Mouse (Mus musculus) right cerebral cortex, adult 18-20 months (tissue): ENCODE measurements around the gene Olfr1393.
"Not testable (repeated sequence)": the region's sequence is repeated elsewhere in the genome, so short reads cannot be mapped to it uniquely, and the experiment has no call there.

ENCODE experiments used
- DNase-seq: peaks from one replicate; pipeline ENCODE4 v3.0.0; 2022; ENCODE audit warnings: mixed read lengths

Olfr1393 gene

DNA sequence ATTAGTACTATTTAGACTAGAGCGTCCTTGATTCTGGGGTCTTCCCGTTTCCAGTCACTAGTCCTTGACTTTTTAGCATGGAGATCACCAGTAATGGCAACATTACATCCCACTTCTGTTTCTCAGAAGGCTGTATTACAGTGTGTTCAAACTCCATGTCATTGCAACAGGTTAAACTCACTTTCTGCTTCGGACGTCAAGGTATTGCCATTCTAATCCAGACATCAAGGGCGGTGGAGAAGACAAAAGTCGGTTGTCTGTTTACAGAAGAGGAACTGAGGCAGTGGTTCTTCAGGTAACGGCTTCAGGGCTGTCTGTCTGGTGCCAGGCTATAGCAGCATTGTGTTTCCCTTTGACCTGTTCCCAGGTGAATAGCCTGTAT lies 26.7 kb upstream of the Olfr1393 start:
- DNase-seq = no peak

DNA sequence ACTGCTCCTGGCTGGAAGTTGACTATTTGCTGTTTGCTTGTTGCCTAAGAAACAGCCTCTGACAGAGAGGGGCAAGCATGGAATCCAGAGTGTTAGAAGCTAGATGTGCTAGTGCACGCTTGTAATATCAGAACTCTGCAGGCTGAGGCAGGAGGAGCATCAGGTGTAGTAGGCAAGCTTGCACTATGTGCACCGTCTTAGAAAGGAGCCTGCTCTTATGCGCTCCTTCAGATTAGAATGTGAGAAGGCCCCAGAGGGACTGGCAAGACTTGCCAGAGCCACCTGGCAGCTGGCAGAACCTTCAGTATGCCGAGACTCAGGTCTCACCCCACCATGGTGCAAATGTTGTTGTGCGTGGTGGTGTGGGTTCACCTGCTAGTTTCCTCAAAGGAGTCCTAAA lies 26.1 kb upstream of the Olfr1393 start:
- DNase-seq = no peak

DNA sequence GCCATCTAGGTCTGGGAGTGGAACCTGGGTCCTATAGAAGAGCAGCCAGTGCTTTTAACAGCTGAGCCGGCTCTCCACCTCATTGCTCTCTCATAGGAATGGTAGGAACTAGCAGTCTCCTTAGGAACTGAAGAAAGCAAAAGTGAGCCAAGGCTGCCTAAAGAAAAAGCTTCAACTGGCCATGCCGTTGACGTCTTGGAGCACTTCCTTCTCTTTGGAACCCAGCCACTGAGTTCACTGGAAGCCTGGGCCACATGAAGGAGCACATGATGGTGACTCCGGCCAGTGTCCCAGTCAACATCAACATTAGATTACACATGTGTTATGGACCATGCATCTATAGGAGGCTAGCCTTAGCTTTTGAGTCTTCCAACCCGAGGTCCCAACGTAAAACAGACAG lies 25.1 kb upstream of the Olfr1393 start:
- DNase-seq = no peak

DNA sequence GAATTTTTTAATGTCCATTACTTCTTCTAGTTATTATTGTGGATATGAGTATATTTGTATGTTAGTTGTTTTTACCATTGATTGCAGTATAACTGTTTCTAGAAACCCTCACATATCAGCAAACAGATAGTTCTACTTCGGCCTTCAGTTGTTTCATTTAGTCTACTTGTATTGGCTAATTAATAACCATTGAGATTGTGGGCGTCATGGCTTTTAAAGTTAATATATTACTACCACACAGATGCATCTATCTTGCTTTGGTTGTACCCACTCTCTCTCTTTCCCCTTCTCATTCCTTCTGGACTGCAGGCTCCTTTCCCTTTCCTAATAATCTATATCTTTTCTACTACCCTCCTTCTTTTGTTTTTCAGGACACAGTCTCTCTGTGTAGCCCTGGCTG lies 18.8 kb upstream of the Olfr1393 start:
- no peak for DNase-seq

DNA sequence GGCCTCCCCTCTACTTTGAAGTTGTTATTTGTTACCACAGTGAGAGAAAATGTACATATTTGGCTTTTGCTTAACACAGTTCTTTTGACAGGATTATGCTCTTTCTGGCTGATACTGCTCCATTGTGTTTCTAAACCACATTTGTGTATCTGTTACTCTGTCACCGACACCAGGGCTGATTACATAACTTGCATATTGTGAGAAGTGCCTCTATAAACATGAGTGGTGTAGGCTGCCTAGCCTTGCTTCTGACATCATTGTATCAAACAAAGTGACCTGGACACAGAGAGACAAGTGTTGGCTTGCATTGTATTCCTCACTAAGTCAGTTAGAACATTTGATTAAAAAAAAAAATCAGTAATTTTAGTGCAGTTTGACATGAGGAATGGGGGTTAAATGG lies 18.3 kb upstream of the Olfr1393 start:
- DNase-seq = no peak

DNA sequence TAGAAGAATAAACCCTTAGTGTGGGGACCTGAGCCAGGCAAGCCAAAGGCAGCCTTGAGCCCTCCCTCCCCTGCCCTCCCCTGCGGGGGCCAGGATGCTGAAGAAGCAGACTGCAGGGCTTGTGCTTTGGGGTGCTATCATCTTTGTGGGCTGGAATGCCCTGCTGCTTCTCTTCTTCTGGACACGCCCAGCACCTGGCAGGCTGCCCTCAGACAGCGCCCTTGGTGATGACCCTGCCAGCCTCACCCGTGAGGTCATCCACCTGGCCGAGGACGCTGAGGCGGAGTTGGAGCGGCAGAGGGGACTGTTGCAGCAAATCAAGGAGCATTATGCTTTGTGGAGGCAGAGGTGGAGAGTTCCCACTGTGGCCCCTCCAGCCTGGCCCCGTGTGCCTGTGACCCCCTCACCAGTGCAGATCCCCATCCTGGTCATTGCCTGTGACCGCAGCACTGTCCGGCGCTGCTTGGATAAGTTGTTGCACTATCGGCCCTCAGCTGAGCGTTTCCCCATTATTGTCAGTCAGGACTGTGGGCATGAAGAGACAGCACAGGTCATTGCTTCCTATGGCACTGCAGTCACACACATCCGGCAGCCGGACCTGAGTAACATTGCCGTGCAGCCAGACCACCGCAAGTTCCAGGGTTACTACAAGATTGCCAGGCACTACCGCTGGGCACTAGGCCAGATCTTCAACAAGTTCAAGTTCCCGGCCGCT lies 17.3 kb upstream of the Olfr1393 start:
- DNase-seq = no peak

DNA sequence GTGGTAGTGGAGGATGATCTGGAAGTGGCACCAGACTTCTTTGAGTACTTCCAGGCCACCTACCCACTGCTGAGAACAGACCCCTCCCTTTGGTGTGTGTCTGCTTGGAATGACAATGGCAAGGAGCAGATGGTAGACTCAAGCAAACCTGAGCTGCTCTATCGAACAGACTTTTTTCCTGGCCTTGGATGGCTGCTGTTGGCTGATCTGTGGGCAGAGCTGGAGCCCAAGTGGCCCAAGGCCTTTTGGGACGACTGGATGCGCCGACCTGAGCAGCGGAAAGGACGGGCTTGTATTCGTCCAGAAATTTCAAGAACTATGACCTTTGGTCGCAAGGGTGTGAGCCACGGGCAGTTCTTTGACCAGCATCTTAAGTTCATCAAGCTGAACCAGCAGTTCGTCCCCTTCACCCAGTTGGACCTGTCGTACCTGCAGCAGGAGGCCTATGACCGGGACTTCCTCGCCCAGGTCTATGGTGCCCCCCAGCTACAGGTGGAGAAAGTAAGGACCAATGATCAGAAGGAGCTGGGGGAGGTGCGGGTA lies 16.7 kb upstream of the Olfr1393 start:
- DNase-seq = no peak

DNA sequence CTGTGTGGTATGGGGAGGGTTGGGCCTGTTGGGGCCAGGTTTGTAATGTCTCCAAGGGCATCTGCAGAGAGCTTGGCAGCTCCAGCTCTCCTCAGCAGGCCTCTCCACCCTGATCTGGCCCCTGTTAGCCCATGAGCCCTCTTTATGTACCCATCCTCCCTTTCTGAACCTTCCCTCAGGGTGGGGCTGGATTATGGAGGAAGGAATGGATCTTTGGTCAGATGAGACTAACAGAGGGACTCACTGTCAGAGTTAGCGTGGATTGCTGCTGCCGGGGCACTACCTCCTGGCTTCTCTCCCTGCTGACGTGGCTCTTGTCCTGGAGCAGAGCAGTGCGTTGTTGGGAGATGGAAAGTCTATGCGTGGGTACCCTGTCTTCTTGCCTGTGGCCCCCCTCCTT lies 15.8 kb upstream of the Olfr1393 start:
- no peak for DNase-seq

DNA sequence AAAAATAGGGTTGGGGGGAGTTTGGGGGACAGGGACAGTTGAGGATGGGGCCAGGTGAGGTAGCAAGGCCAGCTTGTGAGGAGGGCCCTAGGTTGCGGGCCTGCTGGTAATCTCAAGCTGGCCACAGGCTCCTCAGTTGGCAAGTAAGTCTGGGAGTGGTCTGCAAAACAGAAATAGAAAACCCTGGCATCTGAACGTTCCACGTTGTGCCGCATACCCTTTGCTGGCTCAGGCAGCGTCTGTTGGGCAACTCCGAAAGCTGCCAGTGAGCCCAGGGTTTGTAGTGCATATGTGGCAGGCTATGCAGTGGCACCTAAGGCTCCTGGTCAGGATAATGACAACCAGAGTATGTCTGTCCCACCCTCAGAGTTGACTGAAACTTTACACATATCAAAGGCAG lies 15.0 kb upstream of the Olfr1393 start:
- no peak for DNase-seq

DNA sequence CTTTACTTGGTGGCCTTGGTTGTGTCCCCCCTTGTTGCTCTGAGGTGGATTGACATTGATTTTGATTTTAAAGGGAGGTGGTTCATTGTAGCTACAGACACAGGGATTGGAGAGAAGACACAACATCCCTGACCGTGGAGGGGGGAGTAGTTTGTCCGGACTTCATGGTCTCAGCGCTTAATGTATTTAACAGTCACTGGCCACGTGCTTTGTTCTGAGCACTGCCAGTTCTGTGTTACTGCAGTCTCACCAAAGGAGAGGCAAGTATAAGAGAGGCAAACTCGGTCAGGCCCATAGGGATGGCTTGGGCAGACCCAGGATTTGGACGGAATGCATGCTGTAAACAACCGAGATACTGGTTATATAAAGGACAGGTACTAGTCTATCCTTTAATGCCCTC lies 14.0 kb upstream of the Olfr1393 start:
- DNase-seq = no peak

DNA sequence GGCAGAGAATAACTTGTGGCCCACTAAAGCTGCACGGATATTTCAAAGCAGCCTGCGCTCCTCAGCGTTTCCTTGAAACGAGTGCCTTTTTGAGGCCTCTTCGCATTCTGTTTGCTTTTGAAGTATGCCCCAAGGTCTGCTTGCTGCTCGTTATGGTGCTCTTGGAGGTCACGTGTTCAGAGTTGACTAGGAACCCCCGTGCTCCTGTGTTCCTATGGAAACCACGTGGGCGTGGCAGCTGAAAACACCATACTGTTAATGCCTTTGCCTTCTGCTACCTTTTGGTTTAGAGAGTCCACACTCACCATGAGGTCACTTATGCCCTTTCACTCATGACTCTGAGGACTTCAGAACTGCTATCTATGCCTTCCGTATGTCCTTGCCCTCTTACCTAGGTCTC lies 13.5 kb upstream of the Olfr1393 start:
- no peak for DNase-seq

DNA sequence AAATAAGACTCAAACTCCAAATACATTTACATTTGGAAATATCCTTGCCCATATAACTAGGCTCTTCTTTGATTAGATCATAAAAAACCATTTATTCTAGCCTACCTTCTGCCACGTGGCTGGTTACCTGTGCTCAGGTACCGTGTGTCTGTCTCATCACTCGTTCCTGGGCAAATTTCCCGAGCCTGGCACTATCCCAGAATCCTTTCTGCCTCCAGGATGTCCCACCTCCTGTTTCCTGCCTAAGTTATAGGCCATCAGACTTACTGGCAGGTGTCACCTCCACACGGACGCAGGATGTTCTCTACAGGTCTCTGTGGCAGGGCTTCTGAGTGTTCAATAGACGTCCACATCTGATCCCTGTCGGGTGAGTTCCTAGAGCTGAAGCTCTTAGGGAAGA lies 13.0 kb upstream of the Olfr1393 start:
- DNase-seq = no peak

DNA sequence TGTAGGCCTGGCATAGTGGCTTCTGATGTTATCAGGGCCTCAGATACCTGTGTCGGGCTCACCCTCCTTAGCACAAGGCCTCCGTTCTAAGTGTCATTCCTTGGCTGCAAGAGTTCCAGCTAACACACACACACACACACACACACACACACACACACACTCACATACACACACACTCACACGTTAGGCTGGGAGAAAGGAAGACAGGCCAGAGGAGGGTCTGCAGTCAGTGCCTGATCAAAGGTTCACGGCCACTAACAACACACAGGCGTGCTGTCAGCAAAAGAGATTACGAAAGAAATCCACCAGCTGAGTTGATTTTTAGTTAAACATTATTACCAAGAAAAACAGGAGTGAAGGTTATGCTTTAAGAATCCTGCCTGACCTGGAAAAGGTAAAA lies 11.4 kb upstream of the Olfr1393 start:
- no peak for DNase-seq

DNA sequence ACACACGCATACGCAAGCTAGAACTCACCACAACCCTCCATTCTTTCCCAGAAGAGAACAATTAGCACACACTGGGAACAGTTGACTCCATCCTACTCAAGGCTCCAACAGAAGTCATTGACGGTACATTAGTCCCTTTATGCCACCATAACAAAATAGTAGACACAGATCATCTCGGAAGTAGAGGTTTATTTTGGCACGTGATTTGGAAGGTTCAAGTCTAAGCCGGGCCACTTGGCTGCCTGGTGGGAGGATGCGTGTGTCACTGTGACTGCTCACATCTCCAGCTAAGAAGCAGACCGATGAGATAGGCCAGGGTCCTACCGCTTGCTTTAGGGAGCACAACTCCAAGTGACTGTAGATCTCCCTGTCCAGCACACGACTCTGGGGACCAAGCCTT lies 10.8 kb upstream of the Olfr1393 start:
- DNase-seq = no peak

DNA sequence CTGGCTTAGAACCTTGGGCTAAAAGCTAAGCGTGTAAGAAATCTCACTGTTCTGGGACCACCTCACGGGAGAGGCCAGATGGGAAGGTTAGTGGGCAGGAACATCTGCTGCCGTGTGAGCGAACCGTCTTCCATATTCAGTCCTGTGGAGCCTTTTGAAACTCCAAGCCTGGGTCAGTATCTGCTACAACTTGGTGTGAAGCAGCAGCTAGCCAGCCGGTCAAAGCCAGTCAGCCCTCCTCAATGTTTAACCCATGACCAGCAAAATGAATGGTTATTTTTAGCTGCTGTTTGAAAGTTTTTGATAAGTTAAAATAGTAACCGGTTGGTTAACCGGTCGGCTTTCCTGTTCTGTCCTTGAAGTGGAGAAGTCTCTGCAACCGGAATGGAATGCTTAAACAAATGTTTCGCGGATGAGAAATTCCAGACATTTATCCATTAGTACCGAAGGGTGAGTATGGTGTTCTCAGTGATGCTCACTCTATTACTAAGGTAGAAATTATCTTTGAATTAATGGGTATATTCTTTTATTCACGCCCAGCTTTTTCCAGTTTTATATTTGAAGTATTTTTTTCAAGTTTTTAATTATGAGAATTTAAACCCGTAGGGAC lies 10.0 kb upstream of the Olfr1393 start:
- DNase-seq = no peak

DNA sequence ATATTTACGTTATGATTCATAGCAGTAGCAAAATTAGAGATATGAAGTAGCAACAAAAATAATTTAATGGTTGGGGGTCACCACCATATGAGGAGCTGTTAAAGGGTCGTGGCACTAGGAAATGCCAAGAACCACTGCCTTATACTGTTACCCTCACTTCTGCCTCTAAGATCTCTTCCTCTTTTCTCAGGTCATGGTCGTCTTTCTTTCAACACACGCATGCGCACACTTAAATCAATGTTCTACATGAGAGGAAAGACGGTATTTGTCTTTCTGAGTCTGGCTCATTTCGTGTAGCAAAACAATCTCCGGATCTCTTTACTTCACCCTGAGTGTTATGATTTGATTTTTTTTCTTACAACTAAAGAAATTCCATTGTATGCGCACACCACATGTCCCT lies 8.3 kb upstream of the Olfr1393 start:
- DNase-seq = no peak

DNA sequence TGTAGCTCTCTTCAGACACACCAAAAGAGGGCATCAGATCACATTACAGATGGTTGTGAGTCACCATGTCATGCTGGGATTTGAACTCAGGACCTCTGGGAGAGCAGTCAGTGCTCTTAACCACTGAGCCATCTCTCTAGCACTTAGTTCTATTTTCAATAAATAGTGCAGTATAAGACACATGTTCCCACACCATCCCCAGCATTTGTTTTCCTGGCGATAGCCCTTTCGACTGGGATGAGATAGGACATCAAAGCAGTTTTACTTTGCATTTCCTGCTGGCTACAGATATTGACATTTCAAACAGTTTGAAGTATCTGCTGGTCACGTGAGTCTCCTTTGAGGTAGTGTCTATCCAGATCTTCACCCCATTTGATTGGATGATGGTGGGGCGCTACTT lies 7.7 kb upstream of the Olfr1393 start:
- no peak for DNase-seq

DNA sequence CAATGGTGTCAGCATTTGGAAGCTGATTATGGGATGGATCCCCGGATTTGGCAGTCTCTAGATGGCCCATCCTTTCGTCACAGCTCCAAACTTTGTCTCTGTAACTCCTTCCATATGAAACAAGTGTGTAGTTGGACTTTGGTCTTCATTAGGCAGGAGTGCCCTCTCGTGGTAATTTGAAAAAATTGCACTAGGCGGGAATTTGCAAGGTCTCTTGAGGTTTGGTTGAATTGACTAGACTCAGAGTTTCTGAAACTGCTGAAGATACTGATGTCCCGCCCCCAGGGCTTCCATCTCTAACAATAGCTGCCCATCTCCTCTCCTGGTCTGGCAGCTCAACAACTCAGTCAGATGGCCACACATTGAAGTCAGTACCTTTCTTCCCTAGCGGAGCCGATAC lies 6.8 kb upstream of the Olfr1393 start:
- peak; percentile 44 for DNase-seq

DNA sequence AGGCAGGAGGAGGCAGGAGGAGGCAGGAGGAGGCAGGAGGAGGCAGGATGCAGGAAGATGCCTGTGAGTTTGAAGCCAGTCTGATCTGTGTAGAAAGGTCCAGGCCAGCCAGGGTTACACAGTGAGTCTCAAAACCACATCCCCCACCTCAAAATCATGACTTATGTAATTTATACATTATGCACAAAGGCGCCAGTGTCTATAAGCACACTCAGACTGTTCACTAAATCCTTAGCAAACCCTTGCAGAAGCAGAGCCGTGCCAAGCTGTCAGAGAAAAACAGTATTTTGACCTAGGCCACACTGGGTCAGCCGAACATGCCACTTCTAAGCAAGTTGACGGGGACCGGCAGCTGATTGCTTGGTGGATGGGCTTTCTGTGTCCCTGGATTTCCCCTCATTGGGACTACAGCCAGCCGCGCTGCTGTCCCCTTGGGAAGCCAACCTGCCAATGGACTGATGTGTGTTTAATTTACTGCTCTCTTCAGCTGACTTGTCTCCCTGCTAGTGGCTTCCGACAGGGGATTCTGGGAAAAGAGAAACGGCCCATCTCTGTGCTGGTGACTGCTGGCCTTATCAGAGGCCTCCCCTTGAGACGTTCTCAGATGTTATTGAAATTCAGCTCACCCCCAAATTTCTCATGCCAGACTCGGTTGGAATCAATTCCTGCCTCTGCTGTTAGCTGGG lies 4.1 kb upstream of the Olfr1393 start:
- no peak for DNase-seq

DNA sequence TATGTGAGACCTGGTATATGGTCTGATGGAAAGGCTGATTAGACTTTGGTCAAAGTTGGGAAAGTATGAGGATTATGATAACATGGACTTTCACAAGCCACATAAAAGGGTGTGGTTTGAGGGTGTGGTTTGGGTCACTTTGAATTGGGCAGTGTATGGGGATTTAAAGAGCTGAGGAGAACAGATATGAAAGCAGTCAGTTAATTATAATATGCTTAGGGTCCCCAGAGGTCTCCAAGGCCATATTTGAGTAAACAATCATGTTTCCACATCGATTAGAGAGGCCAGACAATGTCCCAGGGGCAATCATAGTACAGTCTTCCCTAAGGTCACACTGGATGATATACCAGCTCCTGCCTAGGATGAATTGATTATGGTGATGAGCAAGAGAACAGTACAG lies 6.9 kb downstream of the Olfr1393 start, which contains the start of gene Olfr1392:
Olfr1392 (plus strand) TSS at position 301 of the 400 bp plus-strand sequence.
- not testable (repeated sequence) for DNase-seq

DNA sequence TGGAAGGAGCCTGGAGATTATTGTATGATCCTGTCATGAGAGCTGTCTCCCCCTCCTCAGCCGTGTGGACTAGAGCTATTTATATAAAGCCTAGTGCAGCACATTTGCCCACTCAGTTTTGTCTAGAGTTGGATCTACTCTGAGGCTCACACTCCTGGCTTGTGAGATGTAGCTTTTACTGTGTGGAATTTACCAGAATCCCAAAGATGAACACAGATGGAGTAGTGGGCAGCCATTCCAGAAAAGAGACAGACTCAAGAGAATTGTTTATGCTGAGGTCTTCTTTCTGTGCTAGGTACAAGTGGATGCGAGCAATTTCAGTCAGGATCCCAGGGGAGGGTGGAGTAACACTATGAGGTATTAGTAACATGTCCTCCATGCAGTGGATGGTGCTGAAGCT lies 9.1 kb downstream of the Olfr1393 start:
- DNase-seq = peak; percentile 45

DNA sequence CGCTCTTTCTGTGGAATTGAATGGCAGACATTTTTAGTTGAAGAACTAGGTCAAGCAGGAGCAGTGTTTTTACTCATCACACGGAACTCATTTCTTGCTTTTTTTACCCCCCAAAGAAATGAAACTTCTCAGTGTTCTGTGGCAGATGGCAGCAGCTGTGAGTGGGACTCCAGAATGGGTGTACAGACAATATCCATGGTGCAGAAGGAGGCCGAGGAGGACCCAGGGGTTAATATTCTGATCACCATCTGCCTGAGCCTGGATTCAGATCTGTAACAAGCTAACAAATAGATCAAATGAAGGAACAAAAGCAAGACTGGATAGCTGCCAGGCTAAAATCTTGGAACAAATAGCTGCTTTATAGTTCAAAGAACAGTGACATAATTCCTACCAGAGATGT lies 14.7 kb downstream of the Olfr1393 start:
- DNase-seq = peak; percentile 73

DNA sequence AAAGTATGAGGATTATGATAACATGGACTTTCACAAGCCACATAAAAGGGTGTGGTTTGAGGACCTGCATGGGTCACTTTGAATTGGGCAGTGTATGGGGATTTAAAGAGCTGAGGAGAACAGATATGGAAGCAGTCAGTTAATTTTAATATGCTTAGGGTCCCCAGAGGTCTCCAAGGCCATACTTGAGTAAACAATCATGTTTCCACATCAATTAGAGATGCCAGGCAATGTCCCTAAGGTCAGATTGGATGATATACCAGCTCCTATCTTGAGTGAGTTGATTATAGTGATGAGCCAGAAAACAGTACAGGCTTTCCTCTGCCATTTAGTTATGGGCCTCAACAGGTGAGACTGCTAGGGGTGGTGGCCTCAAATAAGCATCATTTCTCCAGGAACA lies 26.3 kb downstream of the Olfr1393 start, which contains the start of gene Olfr10:
Olfr10 (plus strand) TSS at position 301 of the 400 bp plus-strand sequence.
- DNase-seq = no peak

DNA sequence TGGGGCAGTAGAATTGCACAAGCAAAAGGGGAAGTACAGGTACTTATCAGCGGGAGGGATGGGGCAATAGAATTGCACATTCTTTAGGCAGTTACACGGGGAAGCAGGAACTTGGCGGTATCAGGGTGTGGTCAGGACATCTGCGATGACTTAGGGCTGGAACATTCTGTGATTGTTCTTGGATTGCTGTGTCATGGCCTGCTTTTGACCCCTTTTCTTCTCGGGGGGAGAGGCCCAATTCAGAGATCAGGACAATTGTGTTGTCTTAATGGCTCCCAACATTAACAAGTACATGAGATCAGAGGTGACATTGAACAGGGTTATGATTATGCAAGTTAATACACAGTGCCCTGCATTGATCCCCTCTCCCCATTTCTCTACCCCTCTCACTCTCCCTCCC lies 30.4 kb downstream of the Olfr1393 start:
- not testable (repeated sequence) for DNase-seq
